Mouse (Mus musculus) bone marrow macrophage, adult 2 months (primary cell): ENCODE results near the gene Rab40b.

Experiments
- CTCF ChIP-seq: IDR thresholded peaks from 2 replicates; pipeline ENCODE4 v1.5.1; 2012; ENCODE audit warnings: low read depth, mild to moderate bottlenecking, low read length, moderate library complexity
- POLR2A ChIP-seq: IDR thresholded peaks from 2 replicates; pipeline ENCODE4 v1.6.1; 2012; ENCODE audit warnings: mild to moderate bottlenecking, low read depth, low read length, borderline replicate concordance

GRCm38 (mm10) chr11:121368731-121369130 is 19.3 kb downstream of the Rab40b start:
- TF ChIP-seq POLR2A: no peak
- TF ChIP-seq CTCF: no peak
